Mouse (Mus musculus) MEL (cell line): ENCODE measurements around the gene Wnk4. TPM values are rescaled to one million over a fixed set of nuclear protein-coding genes. Genes with fewer than 3 reads are reported as not detected.

Experiments
- DNase-seq: peaks from one replicate; pipeline ENCODE4 v3.0.0; 2011; ENCODE audit warnings: low read depth, low spot score
- H3K27ac ChIP-seq: 2 replicates; pipeline ENCODE4 v1.5.1; 2012; ENCODE audit warnings: low read depth, mild to moderate bottlenecking, control low read depth, low read length, moderate library complexity; ENCODE audit not compliant: control insufficient read depth
- H3K27me3 ChIP-seq, 2 experiments: fragments of 150-350 bp in 1 of 2; sonication (generic) in 1 of 2; 2 replicates each; pipeline ENCODE4 v1.6.1; 2012; ENCODE audit warnings: low read length in 2 of 2, mild to moderate bottlenecking in 2 of 2, improper control_type of control experiment in 1 of 2, moderate library complexity in 1 of 2; ENCODE audit not compliant: insufficient read depth in 2 of 2, control insufficient read depth in 1 of 2
- H3K36me3 ChIP-seq, 2 experiments: 2 replicates each; pipeline ENCODE4 v1.6.1; 2012 to 2014; ENCODE audit warnings: low read length in 2 of 2, improper control_type of control experiment in 1 of 2, inconsistent platforms in 1 of 2, mild to moderate bottlenecking in 1 of 2; ENCODE audit not compliant: insufficient read depth in 2 of 2, control insufficient read depth in 1 of 2
- H3K4me1 ChIP-seq, 2 experiments: fragments of 150-350 bp in 1 of 2; sonication (generic) in 1 of 2; 2 replicates each; pipeline ENCODE4 v1.6.1; 2012; ENCODE audit warnings: low read length in 2 of 2, improper control_type of control experiment in 1 of 2, mild to moderate bottlenecking in 1 of 2; ENCODE audit not compliant: insufficient read depth in 2 of 2, control insufficient read depth in 1 of 2
- H3K4me3 ChIP-seq, 2 experiments: fragments of 150-350 bp in 1 of 2; sonication (generic) in 1 of 2; 2 replicates each; pipeline ENCODE4 v1.5.1; 2012; ENCODE audit warnings: low read depth in 2 of 2, low read length in 2 of 2, mild to moderate bottlenecking in 2 of 2, moderate library complexity in 2 of 2, control low read depth in 1 of 2, improper control_type of control experiment in 1 of 2; ENCODE audit not compliant: control insufficient read depth in 1 of 2, insufficient read depth in 1 of 2
- H3K79me2 ChIP-seq: 2 replicates; pipeline ENCODE4 v1.6.1; 2012; ENCODE audit warnings: mild to moderate bottlenecking, low read length, moderate library complexity; ENCODE audit not compliant: control insufficient read depth, poor library complexity, insufficient read depth
- H3K9ac ChIP-seq: 2 replicates; pipeline ENCODE4 v1.6.1; 2012; ENCODE audit warnings: low read depth, mild to moderate bottlenecking, control low read depth, low read length, moderate library complexity; ENCODE audit not compliant: control insufficient read depth, poor library complexity, severe bottlenecking
- H3K9me3 ChIP-seq: fragments of 150-350 bp; sonication (generic); replicated peaks from 2 replicates; pipeline ENCODE4 v1.6.1; 2012; ENCODE audit warnings: mild to moderate bottlenecking, low read length, improper control_type of control experiment, moderate library complexity; ENCODE audit not compliant: insufficient read depth
- BHLHE40 ChIP-seq: IDR thresholded peaks from 2 replicates; pipeline ENCODE4 v1.6.1; 2012; ENCODE audit warnings: low read depth, mild to moderate bottlenecking, inconsistent platforms, low read length, improper control_type of control experiment, borderline replicate concordance
- CHD1 ChIP-seq: IDR thresholded peaks from 2 replicates; pipeline ENCODE4 v1.6.1; 2012; ENCODE audit warnings: low read depth, mild to moderate bottlenecking, inconsistent platforms, low read length, improper control_type of control experiment
- CHD2 ChIP-seq: IDR thresholded peaks from 2 replicates; pipeline ENCODE4 v1.6.1; 2011; ENCODE audit warnings: low read length, improper control_type of control experiment
- ELF1 ChIP-seq: IDR thresholded peaks from 2 replicates; pipeline ENCODE4 v1.6.1; 2014; ENCODE audit warnings: low read depth, mild to moderate bottlenecking, inconsistent platforms, low read length, improper control_type of control experiment, moderate library complexity
- EP300 ChIP-seq, 2 experiments: IDR thresholded peaks; 2 replicates each; pipeline ENCODE4 v1.6.1; 2011; ENCODE audit warnings: improper control_type of control experiment in 2 of 2, low read length in 2 of 2, low read depth in 1 of 2, mild to moderate bottlenecking in 1 of 2
- GATA1 ChIP-seq: IDR thresholded peaks from 2 replicates; pipeline ENCODE4 v1.6.1; 2011; ENCODE audit warnings: low read depth, low read length, improper control_type of control experiment
- JUND ChIP-seq: IDR thresholded peaks from 2 replicates; pipeline ENCODE4 v1.6.1; 2011; ENCODE audit warnings: low read depth, mild to moderate bottlenecking, improper control_type of control experiment, low read length
- MAFK ChIP-seq: IDR thresholded peaks from 2 replicates; pipeline ENCODE4 v1.6.1; 2011; ENCODE audit warnings: low read depth, mild to moderate bottlenecking, low read length, improper control_type of control experiment, borderline replicate concordance
- MAX ChIP-seq: IDR thresholded peaks from 2 replicates; pipeline ENCODE4 v1.6.1; 2011; ENCODE audit warnings: low read length, improper control_type of control experiment
- MAZ ChIP-seq: IDR thresholded peaks from 2 replicates; pipeline ENCODE4 v1.6.1; 2012; ENCODE audit warnings: low read depth, mild to moderate bottlenecking, inconsistent platforms, low read length, improper control_type of control experiment
- MYB ChIP-seq: IDR thresholded peaks from 2 replicates; pipeline ENCODE4 v1.6.1; 2011; ENCODE audit warnings: mild to moderate bottlenecking, low read depth, low read length, improper control_type of control experiment
- POLR2A ChIP-seq, 2 experiments: IDR thresholded peaks; 2 replicates each; pipeline ENCODE4 v1.6.1; 2011 to 2012; ENCODE audit warnings: low read length in 2 of 2, mild to moderate bottlenecking in 2 of 2, control low read depth in 1 of 2, improper control_type of control experiment in 1 of 2, low read depth in 1 of 2, moderate library complexity in 1 of 2; ENCODE audit not compliant: control insufficient read depth in 1 of 2, insufficient read depth in 1 of 2, poor library complexity in 1 of 2
- POLR2AphosphoS2 ChIP-seq: IDR thresholded peaks from 2 replicates; pipeline ENCODE4 v1.6.1; 2011; ENCODE audit warnings: low read length, improper control_type of control experiment
- RAD21 ChIP-seq: IDR thresholded peaks from 2 replicates; pipeline ENCODE4 v1.6.1; 2011; ENCODE audit warnings: mild to moderate bottlenecking, low read depth, low read length, improper control_type of control experiment
- RCOR1 ChIP-seq: IDR thresholded peaks from 2 replicates; pipeline ENCODE4 v1.6.1; 2012; ENCODE audit warnings: low read depth, mild to moderate bottlenecking, inconsistent platforms, low read length, improper control_type of control experiment
- SMC3 ChIP-seq: IDR thresholded peaks from 2 replicates; pipeline ENCODE4 v1.6.1; 2011; ENCODE audit warnings: low read depth, low read length, improper control_type of control experiment
- TCF12 ChIP-seq: IDR thresholded peaks from 2 replicates; pipeline ENCODE4 v1.6.1; 2014; ENCODE audit warnings: low read depth, mild to moderate bottlenecking, inconsistent platforms, low read length, improper control_type of control experiment, moderate library complexity
- UBTF ChIP-seq: IDR thresholded peaks from 2 replicates; pipeline ENCODE4 v1.6.1; 2012; ENCODE audit warnings: low read depth, mild to moderate bottlenecking, inconsistent platforms, low read length, improper control_type of control experiment, moderate library complexity, borderline replicate concordance; ENCODE audit not compliant: insufficient read depth
- USF2 ChIP-seq, 2 experiments: IDR thresholded peaks; 2 replicates each; pipeline ENCODE4 v1.6.1; 2011 to 2012; ENCODE audit warnings: improper control_type of control experiment in 2 of 2, low read length in 2 of 2, borderline replicate concordance in 1 of 2, inconsistent platforms in 1 of 2, low read depth in 1 of 2, mild to moderate bottlenecking in 1 of 2; ENCODE audit not compliant: insufficient read depth in 1 of 2
- ZC3H11A ChIP-seq: IDR thresholded peaks from 2 replicates; pipeline ENCODE4 v1.6.1; 2012; ENCODE audit warnings: low read depth, mild to moderate bottlenecking, inconsistent platforms, low read length, improper control_type of control experiment
- ZKSCAN1 ChIP-seq: IDR thresholded peaks from 2 replicates; pipeline ENCODE4 v1.6.1; 2012; ENCODE audit warnings: low read depth, mild to moderate bottlenecking, inconsistent platforms, low read length, improper control_type of control experiment, moderate library complexity
- ZNF384 ChIP-seq: IDR thresholded peaks from 2 replicates; pipeline ENCODE4 v1.6.1; 2012; ENCODE audit warnings: low read depth, mild to moderate bottlenecking, inconsistent platforms, low read length, improper control_type of control experiment
- polyA plus RNA-seq, 2 experiments: library from polyadenylated mRNA; stranded (reverse) in 1 of 2; unstranded in 1 of 2; fragments of >175 nt in 1 of 2; fragments of >200 nt in 1 of 2; gene quantifications; 2 replicates each; pipeline versions ENCODE4 v1.2.1 to v1.2.4; 2012; ENCODE audit warnings: low replicate concordance in 2 of 2, low read depth in 1 of 2; ENCODE audit not compliant: insufficient read length in 2 of 2, insufficient read depth in 1 of 2, missing spikeins in 1 of 2
- total RNA-seq: library from RNA; depleted of rRNA; stranded (reverse); fragments of 300-350 nt; gene quantifications from 2 replicates; pipeline ENCODE4 v1.2.3, GENCODE M21; 2012

Wnk4 gene
- total and polyA plus RNA-seq, 3 experiments, result 0.92 to 3.4 TPM; not detected in 1

- Histone ChIP-seq H3K27ac (no peak overlapping the region), H3K79me2 (peaks cover 5% of the 10 kb centered on the region; the same call in 1 of the 2 replicates), H3K36me3 (peaks cover 0 to 19% of the 10 kb centered on the region in 2 experiments; a peak in 2 of 4 replicates), H3K9ac (no peak overlapping the region), H3K27me3 (peaks cover 0 to 2% of the 10 kb centered on the region in 2 experiments; a peak in 1 of 4 replicates), H3K4me1 (peaks cover 12 to 23% of the 10 kb centered on the region in 2 experiments), H3K9me3 (no peaks in the 10 kb centered on the region), H3K4me3 (no peak overlapping the region)
- TF ChIP-seq ZC3H11A, result no peak
- no peak for DNase-seq
Observed at GRCm38 (mm10) chr11:101224337-101224736, 36.0 kb upstream of the Wnk4 start.

- Histone ChIP-seq H3K79me2 (peaks cover 5% of the 10 kb centered on the region; the same call in 1 of the 2 replicates), H3K4me1 (peaks cover 12 to 29% of the 10 kb centered on the region in 2 experiments), H3K36me3 (peaks cover 0 to 19% of the 10 kb centered on the region in 2 experiments; a peak in 2 of 4 replicates), H3K27ac (no peak overlapping the region), H3K4me3 (peak overlapping the region; percentile 87 to 96), H3K27me3 (peaks cover 0 to 2% of the 10 kb centered on the region in 2 experiments; a peak in 1 of 4 replicates), H3K9me3 (no peaks in the 10 kb centered on the region), H3K9ac (peak overlapping the region; percentile 71)
- DNase-seq, result peak; percentile 52
- TF ChIP-seq MAX (no peak; the same call in 1 of the 2 replicates), ELF1 (peak; percentile 38; the same call in 1 of the 2 replicates)
Observed at GRCm38 (mm10) chr11:101225331-101226064, 34.9 kb upstream of the Wnk4 start.

- Histone ChIP-seq H3K27ac (no peak within 1 kb of the TSS), H3K4me1 (peaks cover 6 to 25% of the 10 kb centered on the region in 2 experiments), H3K79me2 (peaks cover 5% of the 10 kb centered on the region; the same call in 1 of the 2 replicates), H3K4me3 (peak within 1 kb of the TSS; percentile 87 to 96), H3K9me3 (no peaks in the 10 kb centered on the region), H3K36me3 (peaks cover 0 to 12% of the 10 kb centered on the region in 2 experiments; a peak in 2 of 4 replicates), H3K9ac (peak within 1 kb of the TSS; percentile 71), H3K27me3 (peaks cover 0 to 2% of the 10 kb centered on the region in 2 experiments; a peak in 2 of 4 replicates)
- peak; percentile 88 for DNase-seq
- TF ChIP-seq ZKSCAN1 (no peak), MAZ (peak; percentile 36; the same call in 1 of the 2 replicates), ZC3H11A (no peak), MYB (no peak), RAD21 (no peak), POLR2A (IDR thresholded peaks at IDR 0.05; ENCODE audit: control insufficient read depth in 1 of 2, insufficient read depth in 1 of 2, low read depth in 1 of 2, low read length in 2 of 2, poor library complexity in 1 of 2) (peak; percentile 44 to 52; a peak in 1 of 4 replicates), RCOR1 (0 out of 2 replicates have a peak, but pooled peaks have one; percentile 11), CHD2 (no peak), CHD1 (no peak), TCF12 (0 out of 2 replicates have a peak, but pooled peaks have one; percentile 24), SMC3 (no peak), POLR2AphosphoS2 (no peak), GATA1 (no peak), ZNF384 (no peak), EP300 (IDR thresholded peaks at IDR 0.05; ENCODE audit: low read depth in 1 of 2, low read length in 2 of 2) (0 out of 4 replicates have a peak, but pooled peaks of 1 of the 2 experiments have one; percentile 22), MAFK (no peak), BHLHE40 (no peak), JUND (no peak), UBTF (no peak), USF2 (IDR thresholded peaks at IDR 0.05; ENCODE audit: borderline replicate concordance in 1 of 2, insufficient read depth in 1 of 2, low read depth in 1 of 2, low read length in 2 of 2) (no peak)
Observed at GRCm38 (mm10) chr11:101226065-101226701, 34.2 kb upstream of the Wnk4 start, which contains the start of gene Ezh1. Gene Ezh1 (minus strand): TSS chr11:101226463.
